Mouse (Mus musculus) G1E-ER4 (cell line): ENCODE data around the gene Polr3gl. TPM values are rescaled to one million over a fixed set of nuclear protein-coding genes. Genes with fewer than 3 reads are reported as not detected.

Experiments
- GATA1 ChIP-seq: IDR thresholded peaks from one replicate; pipeline ENCODE4 v1.8.0; 2012; ENCODE audit warnings: low read length, inconsistent platforms
- polyA plus RNA-seq: library from polyadenylated mRNA; stranded (reverse); fragments of >175 nt; gene quantifications from 2 replicates; pipeline ENCODE4 v1.2.3, GENCODE M21; 2012

The Polr3gl gene
- polyA plus RNA-seq, 1 experiment, result 14.7 TPM

GRCm38 (mm10) chr3:96534300-96534699, 59.7 kb downstream of the Polr3gl start:
- TF ChIP-seq GATA1, result no peak

- TF ChIP-seq GATA1, result no peak
Observed at GRCm38 (mm10) chr3:96532050-96532449, 61.9 kb downstream of the Polr3gl start.

- no peak for TF ChIP-seq GATA1
Observed at GRCm38 (mm10) chr3:96528506-96528905, 65.5 kb downstream of the Polr3gl start.

Other genes starting within 250 kb of the Polr3gl start
- not detected in 2 replicates for gene BC107364, start 141.9 kb downstream of the Polr3gl start, polyA plus RNA-seq
- not detected in 2 replicates for gene Hfe2, start 69.0 kb downstream of the Polr3gl start, polyA plus RNA-seq
- 9.6 and 10.6 TPM in 2 replicates for gene Txnip, start 36.2 kb downstream of the Polr3gl start, polyA plus RNA-seq
- gene Gm16253, start 17.2 kb downstream of the Polr3gl start, polyA plus RNA-seq, result not detected in 2 replicates
- 0.03 TPM in 1 of 2 replicates, not detected in the other for gene Ankrd34a, start 2.5 kb upstream of the Polr3gl start, polyA plus RNA-seq
- 0.70 and 0.92 TPM in 2 replicates for gene Lix1l, start 7.0 kb upstream of the Polr3gl start, polyA plus RNA-seq
- 51.9 and 144 TPM in 2 replicates for gene Rbm8a, start 35.8 kb upstream of the Polr3gl start, polyA plus RNA-seq
- gene Pex11b, start 41.2 kb upstream of the Polr3gl start, polyA plus RNA-seq, result 3.1 and 4.7 TPM in 2 replicates
- 0.16 TPM in 1 of 2 replicates, not detected in the other for gene Gm42957, start 41.3 kb upstream of the Polr3gl start, polyA plus RNA-seq
- gene Itga10, start 51.4 kb upstream of the Polr3gl start, polyA plus RNA-seq, result 0.15 and 0.18 TPM in 2 replicates
- gene Ankrd35, start 76.0 kb upstream of the Polr3gl start, polyA plus RNA-seq, result not detected in 2 replicates
- gene Pias3, start 102.2 kb upstream of the Polr3gl start, polyA plus RNA-seq, result 13.0 and 16.2 TPM in 2 replicates
- 0.18 and 0.29 TPM in 2 replicates for gene Nudt17, start 114.4 kb upstream of the Polr3gl start, polyA plus RNA-seq
- gene Polr3c, start 133.4 kb upstream of the Polr3gl start, polyA plus RNA-seq, result 8.2 and 8.5 TPM in 2 replicates
- 18.9 and 25.4 TPM in 2 replicates for gene Rnf115, start 133.5 kb upstream of the Polr3gl start, polyA plus RNA-seq
- gene Pdzk1, start 235.1 kb upstream of the Polr3gl start, polyA plus RNA-seq, result 0.02 TPM in 1 of 2 replicates, not detected in the other
- gene Cd160, start 235.2 kb upstream of the Polr3gl start, polyA plus RNA-seq, result not detected in 2 replicates